Mouse (Mus musculus): ENCODE results near the gene Sp9.

- no peak for TF ChIP-seq GATA1 (IDR thresholded peaks at IDR 0.05; ENCODE audit: borderline replicate concordance, low read length)
- TF ChIP-seq CTCF (IDR thresholded peaks at IDR 0.05; ENCODE audit: low read depth, low read length): no peak
- TF ChIP-seq TAL1 (conservative IDR thresholded peaks at IDR 0.05; ENCODE audit: low read depth, low read length): no peak
- TF ChIP-seq POLR2AphosphoS5 (IDR thresholded peaks at IDR 0.05; ENCODE audit: insufficient replicate concordance, low read depth, low read length): no peak
These were observed 2.1 kb upstream of the Sp9 start for GRCm38 (mm10) chr2:73269666-73270065.
